Mouse (Mus musculus): ENCODE results near the gene Pdzd7. TPM values are rescaled to one million over a fixed set of nuclear protein-coding genes. Genes with fewer than 3 reads are reported as not detected.

Pdzd7 gene
- total and polyA plus RNA-seq, 3 experiments = 0.17 to 0.20 TPM; not detected in 1

DNA sequence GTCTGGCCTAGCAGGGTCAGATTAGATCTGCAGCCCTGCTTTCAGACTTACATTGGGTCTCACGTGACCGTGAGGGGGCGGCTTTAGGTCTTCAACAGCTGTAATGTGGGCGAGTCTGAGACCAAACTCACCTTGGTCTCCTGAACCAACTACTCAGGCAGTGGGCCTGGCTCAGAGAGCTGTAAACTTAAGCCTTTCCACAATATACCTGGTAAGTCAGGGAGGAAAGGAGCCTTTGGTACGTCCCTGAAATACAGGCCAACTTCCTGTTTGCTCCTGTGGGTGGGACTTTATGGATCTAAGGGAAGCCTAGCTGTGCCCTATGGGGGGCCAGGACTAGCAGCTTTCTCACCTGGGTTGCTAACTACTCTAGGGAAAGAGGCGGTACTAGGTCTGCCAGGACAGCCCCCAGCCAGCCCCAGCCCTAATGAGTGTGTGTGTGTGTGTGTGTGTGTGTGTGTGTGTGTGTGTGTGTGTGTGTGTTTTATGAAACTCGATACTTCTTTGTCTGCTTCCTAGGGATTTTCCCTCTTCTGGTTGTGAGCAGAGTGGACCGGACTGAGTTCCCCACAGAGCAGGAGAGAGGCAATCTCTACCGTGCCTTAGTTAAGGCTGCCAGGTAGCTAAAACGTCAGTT, 31.1 kb downstream of the Pdzd7 start, which contains the start of gene Lzts2:
Lzts2 (plus strand) TSS at position 80 of the 637 bp plus-strand sequence.
- no peak for DNase-seq (ENCODE audit: extremely low read depth)
- H3K36me3 ChIP-seq (replicated peaks in 1 of 2; ENCODE audit: control insufficient read depth in 1 of 2, insufficient read depth in 1 of 2, low read length in 1 of 2) = peaks cover 19 to 37% of the 10 kb centered on the region in 2 experiments
- H3K9me3 ChIP-seq (replicated peaks; ENCODE audit: low read length) = no peaks in the 10 kb centered on the region
- peak within 1 kb of the TSS in 1 of 3 experiments; percentile 45 for H3K4me3 ChIP-seq (replicated peaks in 1 of 3; ENCODE audit: low read depth in 2 of 3, low read length in 2 of 3, poor library complexity in 1 of 3)
- H3K79me2 ChIP-seq (replicated peaks; ENCODE audit: control insufficient read depth, extremely low read depth, insufficient read depth, poor library complexity, severe bottlenecking) = 0 out of 2 replicates have a peak, but pooled peaks cover 5% of the 10 kb centered on the region
- H3K9ac ChIP-seq (ENCODE audit: insufficient read depth, low read depth) = no peak within 1 kb of the TSS; the same call in 1 of the 2 replicates
- peaks cover 23% of the 10 kb centered on the region for H3K27me3 ChIP-seq (replicated peaks)
- peak within 1 kb of the TSS; percentile 77; the same call in 1 of the 2 replicates for H3K4me2 ChIP-seq (ENCODE audit: insufficient read depth, low read depth, poor library complexity, severe bottlenecking)
- in situ Hi-C loops (cut with MboI; ENCODE audit: low pct_ligation_motif_present, low pct_unique_long_range_greater_than_20kb, low sequenced_read_pairs) (no loop called here), dilution Hi-C loops (cut with MboI; ENCODE audit: extremely low pct_ligation_motif_present, extremely low pct_unique_long_range_greater_than_20kb, low sequenced_read_pairs) (no loop called here)
- H3K27ac ChIP-seq (ENCODE audit: insufficient read depth, low read depth) = peak within 1 kb of the TSS; percentile 54
- peaks cover 15 to 43% of the 10 kb centered on the region in 2 experiments for H3K4me1 ChIP-seq (ENCODE audit: control insufficient read depth in 1 of 2, insufficient read depth in 2 of 2)
- peak; percentile 60 for TF ChIP-seq BHLHE40 (IDR thresholded peaks at IDR 0.05; ENCODE audit: low read depth, low read length)
- TF ChIP-seq IRF4 (IDR thresholded peaks at IDR 0.05; ENCODE audit: low read depth, low read length) = peak; percentile 62
- no peak for TF ChIP-seq NRF1 (IDR thresholded peaks at IDR 0.05; ENCODE audit: low read depth, low read length)
- 0 out of 2 replicates have a peak, but pooled peaks have one; percentile 2 for TF ChIP-seq SIN3A (IDR thresholded peaks at IDR 0.05; ENCODE audit: low read length)
- TF ChIP-seq USF1 (IDR thresholded peaks at IDR 0.05; ENCODE audit: low read depth, low read length) = peak; percentile 28
- TF ChIP-seq POLR2A (IDR thresholded peaks at IDR 0.05; ENCODE audit: low read depth, low read length) = peak; percentile 36; the same call in 1 of the 2 replicates
- TF ChIP-seq ELF1 (IDR thresholded peaks at IDR 0.05; ENCODE audit: low read depth, low read length) = peak; percentile 63
- TF ChIP-seq SMC3 (IDR thresholded peaks at IDR 0.05; ENCODE audit: low read depth, low read length) = no peak

- Histone ChIP-seq H3K36me3 (replicated peaks in 1 of 2; ENCODE audit: control insufficient read depth in 1 of 2, insufficient read depth in 1 of 2, low read length in 1 of 2) (peaks cover 22 to 44% of the 10 kb centered on the region in 2 experiments), H3K9ac (ENCODE audit: insufficient read depth, low read depth) (no peak overlapping the region), H3K27ac (ENCODE audit: insufficient read depth, low read depth) (no peak overlapping the region), H3K27me3 (replicated peaks) (peaks cover 16% of the 10 kb centered on the region), H3K79me2 (replicated peaks; ENCODE audit: control insufficient read depth, extremely low read depth, insufficient read depth, poor library complexity, severe bottlenecking) (no peaks in the 10 kb centered on the region), H3K4me1 (ENCODE audit: control insufficient read depth in 1 of 2, insufficient read depth in 2 of 2) (peaks cover 15 to 48% of the 10 kb centered on the region in 2 experiments), H3K4me2 (ENCODE audit: insufficient read depth, low read depth, poor library complexity, severe bottlenecking) (no peak overlapping the region), H3K4me3 (replicated peaks in 1 of 3; ENCODE audit: low read depth in 2 of 3, low read length in 2 of 3, poor library complexity in 1 of 3) (no peak overlapping the region), H3K9me3 (replicated peaks; ENCODE audit: low read length) (no peaks in the 10 kb centered on the region)
- in situ Hi-C loops (cut with MboI; ENCODE audit: low pct_ligation_motif_present, low pct_unique_long_range_greater_than_20kb, low sequenced_read_pairs) = no loop called here
- no peak for DNase-seq (ENCODE audit: extremely low read depth)
- dilution Hi-C loops (cut with MboI; ENCODE audit: extremely low pct_ligation_motif_present, extremely low pct_unique_long_range_greater_than_20kb, low sequenced_read_pairs) = no loop called here
- 0 out of 2 replicates have a peak, but pooled peaks have one; percentile 81 for TF ChIP-seq POLR2AphosphoS2 (IDR thresholded peaks at IDR 0.05; ENCODE audit: low read depth, low read length)
- no peak for TF ChIP-seq HCFC1 (IDR thresholded peaks at IDR 0.05; ENCODE audit: low read depth, low read length)
- no peak for TF ChIP-seq ZC3H11A (IDR thresholded peaks at IDR 0.05; ENCODE audit: low read depth, low read length)
- TF ChIP-seq MAFK (IDR thresholded peaks at IDR 0.05; ENCODE audit: insufficient replicate concordance, low read length) = no peak
Observed at GRCm38 (mm10) chr19:45013581-45014225, 31.8 kb downstream of the Pdzd7 start.
